Mouse (Mus musculus) left cerebral cortex, adult 18-20 months (tissue): ENCODE results near the gene Kmo. TPM values are rescaled to one million over a fixed set of nuclear protein-coding genes. Genes with fewer than 3 reads are reported as not detected.

Experiments used
- DNase-seq, 2 experiments: peaks; one replicate each; pipeline ENCODE4 v3.0.0; 2021 to 2022; ENCODE audit warnings: low spot score in 2 of 2, mixed read lengths in 1 of 2
- total RNA-seq, 2 experiments: library from RNA; stranded (reverse); gene quantifications; 2 replicates each; pipeline ENCODE4 v1.2.3; 2021

The Kmo gene
- total RNA-seq, 2 experiments from 2014 or later, result 0.23 TPM; not detected in 1

DNA sequence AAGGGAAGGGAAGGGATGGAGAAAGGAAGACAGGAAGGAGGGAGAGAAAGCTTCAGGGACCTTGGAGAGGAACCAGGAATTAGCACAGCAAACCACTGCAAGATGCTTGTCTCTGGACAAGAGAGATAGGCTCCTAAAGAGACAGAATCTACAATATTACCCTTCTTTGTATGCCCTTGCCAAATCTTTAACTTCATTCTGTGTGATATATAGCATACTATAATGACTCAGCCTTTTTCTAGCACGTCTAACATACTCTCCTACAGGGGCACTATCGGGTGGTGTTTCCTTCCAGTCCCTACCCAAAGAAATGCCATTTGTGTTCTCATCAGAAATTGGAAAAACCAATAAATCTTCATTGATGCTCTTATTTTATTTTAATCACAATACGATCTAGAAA, 10.9 kb downstream of the Kmo start:
- no peak for DNase-seq

DNA sequence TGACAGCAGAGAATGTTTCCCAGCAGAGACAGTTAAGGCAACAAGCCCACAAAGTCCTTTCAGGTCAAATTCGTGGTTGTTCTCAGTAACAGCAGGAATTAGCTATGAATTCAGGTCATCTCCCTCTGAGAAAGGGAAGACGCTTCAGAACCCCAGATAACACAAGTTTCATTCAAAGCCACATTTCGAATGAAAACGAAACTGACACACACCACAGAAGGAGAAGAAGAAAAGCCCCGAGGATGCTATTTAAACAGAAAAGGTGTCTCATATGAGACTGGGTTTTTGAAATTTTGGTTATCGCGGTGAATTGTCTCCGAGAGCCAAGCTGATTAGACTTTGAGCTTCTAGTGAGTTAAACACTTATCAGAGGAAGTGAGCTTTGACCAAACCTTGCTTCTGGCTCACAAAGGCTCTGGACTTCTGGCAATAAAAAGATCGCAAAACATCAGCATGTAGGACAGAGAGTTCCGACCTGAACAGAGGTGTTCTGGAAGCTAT, 11.6 kb downstream of the Kmo start:
- no peak for DNase-seq

DNA sequence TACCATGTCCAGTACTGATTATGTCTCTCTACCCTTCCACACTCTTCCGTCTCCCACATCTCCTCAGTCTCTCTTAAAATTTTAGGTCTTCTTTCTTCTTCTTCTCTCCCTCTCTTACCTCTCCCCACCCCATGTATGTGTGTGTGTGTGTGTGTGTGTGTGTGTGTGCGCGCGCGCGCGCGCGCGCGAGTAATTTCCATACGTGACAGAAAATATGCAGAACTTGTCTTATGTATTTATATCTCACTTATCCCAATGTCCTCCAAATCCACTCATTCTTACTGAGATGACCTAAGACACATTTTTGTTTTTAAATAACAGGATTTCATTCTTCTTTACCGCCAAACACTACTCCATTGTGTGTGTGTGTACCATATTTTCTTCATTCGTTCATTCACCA, 12.3 kb downstream of the Kmo start:
- DNase-seq, result no peak

DNA sequence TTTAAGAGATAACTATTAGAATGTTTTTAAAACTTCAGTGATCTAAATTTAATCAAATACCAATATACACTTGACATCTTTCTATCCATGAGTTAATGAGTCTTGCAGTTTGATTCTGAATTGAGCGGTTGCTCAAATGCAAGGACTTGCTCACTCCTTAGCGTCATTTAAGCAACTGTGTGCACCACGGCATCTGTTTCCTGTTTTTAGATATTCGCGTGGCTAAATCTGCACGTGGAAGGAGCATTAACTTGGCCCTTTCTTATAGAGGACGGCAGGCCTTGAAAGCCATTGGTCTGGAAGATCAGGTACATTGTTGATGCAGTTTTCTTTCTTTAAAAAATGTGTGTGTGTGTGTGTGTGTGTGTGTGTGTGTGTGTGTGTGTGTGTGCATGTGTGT, 17.5 kb downstream of the Kmo start:
- no peak for DNase-seq

DNA sequence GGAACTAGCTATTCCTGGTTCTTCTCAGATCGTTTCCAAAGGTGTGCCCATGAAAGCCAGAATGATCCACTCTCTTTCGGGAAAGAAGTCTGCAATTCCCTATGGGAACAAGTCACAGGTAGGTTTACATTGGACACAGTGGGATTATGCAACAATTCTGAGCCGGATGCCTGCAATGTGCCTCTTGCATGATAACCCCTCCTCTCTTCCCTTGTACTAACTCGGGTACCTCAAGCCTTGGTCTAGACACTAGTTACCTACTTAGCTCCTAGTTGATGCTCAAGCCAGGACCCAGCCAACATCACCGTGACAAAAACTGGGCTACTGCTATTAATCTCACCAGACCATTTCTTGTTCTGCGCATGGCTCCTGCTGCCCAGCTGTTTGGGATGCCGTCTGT, 18.9 kb downstream of the Kmo start:
- no peak for DNase-seq

DNA sequence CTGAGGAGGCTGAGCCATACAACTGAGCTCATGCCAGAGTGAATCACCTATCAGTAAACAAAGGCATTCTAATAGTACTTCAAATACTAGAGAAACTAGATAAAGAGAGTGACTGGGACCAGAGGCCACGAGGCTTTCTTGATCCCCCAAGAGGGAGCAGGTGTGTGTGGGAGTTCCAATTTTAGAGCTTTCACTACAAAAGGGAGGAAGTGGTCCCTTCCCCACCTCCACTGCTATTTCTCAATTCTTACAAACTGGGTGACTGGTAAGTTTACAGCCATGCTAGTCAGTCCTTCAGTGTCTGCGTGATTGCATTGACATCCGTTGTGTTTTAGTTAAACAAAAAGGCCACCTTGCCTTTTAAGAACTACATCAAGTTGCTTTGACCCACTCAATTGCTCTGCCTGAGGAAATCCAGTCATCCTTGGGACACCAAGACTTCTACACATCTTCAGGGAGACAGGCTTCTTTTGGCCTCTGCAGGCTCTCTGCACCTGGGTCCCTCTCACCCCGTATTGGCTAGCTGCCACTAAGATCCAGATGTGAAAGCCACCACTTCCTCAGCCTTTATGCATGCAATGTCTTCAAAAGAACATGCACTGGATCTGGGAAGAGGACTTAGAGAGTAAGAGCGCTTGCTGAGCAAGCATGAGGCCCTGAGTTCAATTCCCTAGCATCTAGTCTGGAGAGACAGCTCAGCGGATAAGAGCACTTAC, 20.4 kb downstream of the Kmo start:
- DNase-seq, result no peak

DNA sequence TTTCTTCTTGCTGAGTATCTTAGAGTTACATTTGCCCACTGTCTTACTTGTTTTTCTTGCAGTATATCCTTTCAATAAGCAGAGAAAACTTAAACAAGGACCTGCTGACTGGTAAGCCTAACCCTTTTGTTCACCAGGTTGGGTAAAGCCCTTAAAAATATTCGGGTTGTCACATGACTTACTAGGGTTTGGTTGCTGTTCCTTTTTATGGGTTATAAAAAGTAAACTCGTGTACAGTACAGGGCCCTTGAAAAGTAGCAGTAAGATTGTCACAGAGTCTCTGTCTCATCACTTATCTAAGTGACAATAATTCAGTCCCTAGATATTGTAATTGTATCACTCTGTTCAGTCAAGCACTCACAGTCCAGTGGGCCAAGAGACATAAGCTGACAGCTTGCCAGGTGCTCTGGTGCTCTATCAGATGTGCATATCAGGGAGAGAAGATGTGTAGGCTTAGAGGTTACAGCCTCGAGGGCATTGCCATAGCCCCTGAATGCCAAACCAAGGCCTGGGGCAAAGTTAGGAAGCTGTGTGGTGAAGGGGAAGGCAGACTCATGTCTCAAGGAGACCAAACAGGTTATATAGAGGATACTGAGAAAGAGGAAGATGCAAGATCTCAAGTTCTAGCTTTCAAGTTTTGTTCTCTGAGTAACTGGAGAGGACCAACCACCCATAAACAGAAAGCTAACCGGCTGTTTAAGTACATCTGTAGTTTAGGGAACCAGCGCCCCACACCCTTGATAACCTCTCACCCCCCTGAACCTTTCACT, 23.5 kb downstream of the Kmo start:
- no peak for DNase-seq

DNA sequence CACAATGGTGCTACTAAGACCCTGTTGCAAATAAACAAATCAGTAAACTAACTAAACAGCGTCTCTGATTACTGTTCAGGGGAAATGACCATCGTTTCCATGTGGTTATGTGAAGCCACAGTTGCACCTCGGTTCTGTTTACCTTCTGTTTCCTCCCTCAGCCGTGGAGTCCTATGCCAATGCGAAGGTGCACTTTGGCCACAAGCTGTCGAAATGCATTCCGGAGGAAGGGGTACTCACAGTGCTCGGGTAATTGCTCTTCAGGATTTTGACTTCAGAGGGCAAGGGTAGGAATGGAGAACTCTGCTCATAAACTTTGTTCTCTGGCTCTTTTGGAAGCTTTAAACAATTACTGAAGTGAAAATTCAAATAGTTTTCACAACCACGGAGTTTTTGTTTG, 26.8 kb downstream of the Kmo start:
- no peak for DNase-seq

DNA sequence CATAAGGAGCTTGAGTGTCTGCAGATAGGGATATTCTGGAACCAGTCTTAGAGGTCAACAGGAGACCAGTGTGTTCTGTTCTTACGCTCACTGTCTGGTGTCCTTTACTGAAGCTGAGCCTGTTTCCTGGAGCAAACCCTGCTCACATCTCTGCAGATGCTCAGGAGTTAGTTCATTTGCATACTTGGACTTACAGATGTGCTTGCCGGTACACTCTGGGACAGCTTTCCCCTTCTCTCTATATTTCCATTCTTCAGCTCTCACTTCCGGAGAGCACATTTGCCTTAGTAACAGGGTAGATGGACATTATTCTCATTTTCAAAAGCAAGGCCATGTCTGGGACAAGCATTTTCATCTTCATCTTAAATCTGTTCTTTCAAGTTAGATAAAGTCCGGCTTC, 28.4 kb downstream of the Kmo start:
- DNase-seq, result no peak

DNA sequence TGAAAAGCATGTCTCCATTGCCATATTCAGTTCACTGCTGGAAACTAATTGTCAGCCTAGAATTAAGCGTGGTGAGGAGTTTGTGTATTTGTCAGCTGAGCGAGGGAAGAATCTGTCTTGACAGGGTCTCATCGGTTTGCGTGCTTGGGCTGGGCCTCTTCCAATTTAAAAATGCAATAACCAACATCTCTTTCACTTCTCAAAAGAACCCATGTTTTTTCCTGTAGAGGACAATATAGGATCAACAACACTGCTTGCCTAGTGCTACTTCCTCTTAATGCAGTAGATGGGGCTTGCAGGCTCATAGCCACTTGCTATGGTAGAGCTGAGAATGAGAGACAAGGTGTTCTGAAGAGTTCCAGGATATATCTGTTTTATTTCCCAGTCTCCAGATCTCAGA, 39.7 kb downstream of the Kmo start:
- DNase-seq, result no peak

DNA sequence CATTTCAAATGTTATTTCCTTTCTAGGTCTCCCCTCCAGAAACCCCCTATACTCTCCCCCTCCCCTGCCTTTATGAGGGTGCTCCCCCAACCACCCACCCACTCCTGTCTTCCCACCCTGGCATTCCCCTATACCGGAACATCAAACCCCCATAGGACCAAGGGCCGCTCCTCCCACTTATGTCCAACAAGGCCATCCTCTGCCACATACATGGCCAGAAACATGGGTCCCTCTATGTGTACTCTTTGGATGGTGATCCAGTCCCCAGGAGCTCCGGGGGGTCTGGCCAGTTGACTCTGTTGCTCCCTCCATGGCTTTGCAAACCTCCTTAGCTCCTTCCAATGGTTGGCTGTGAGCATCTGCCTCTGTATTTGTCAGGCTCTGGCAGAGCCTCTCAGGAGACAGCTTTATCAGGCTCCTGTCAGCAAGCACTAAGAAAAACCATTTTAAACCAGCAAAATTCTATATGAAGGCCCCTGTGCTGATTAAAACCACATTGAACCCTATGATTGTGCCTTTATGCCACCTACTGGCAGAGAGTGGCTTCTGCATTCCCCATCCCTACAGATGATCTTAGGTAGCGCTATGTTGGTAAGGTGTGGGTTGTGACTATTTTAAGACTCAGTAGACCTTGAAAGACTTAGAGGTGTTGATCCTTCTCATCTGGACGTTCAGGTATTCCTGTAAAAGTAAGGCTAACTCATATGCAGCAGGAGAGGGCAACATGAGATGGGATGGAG, 48.7 kb downstream of the Kmo start:
- DNase-seq, result peak in 1 of 2 experiments; percentile 20

DNA sequence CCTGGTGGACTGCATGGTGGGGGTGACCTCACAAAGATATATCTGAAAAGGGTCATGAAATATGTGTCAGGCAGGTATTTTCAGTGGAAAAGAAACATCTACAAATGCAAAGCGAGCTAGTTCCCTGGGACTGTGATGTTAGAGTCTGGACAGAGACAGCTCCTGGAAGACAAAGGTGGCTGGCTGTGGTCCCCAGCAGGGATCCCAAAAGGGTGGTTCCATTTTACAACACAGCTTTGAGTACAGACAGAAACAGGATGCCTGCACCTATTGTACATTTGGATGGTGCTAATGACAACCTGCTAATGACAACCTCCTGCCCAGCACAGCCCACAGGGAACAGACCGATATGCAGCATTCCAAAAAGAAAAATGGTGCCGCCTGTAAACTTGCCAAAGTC, 49.3 kb downstream of the Kmo start:
- no peak for DNase-seq

DNA sequence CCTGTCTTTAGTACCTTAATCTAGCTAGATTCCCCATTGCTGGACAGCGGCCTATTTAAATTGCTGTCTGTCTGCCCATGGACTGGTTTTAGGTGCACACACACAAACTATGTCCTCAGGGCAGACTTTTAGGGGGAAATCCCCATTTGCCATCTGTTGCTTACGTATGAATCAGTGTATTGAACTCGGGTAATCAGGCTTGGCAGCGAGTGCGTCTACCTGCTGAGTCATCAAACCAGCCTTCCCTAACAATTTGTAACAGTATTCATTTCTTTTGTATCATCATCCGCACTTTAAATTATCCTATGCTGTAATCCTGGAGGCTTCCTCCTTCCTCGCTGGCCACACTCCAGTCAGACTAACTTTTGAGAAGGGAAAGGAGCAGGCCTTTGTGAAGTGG, 49.9 kb downstream of the Kmo start:
- no peak for DNase-seq

DNA sequence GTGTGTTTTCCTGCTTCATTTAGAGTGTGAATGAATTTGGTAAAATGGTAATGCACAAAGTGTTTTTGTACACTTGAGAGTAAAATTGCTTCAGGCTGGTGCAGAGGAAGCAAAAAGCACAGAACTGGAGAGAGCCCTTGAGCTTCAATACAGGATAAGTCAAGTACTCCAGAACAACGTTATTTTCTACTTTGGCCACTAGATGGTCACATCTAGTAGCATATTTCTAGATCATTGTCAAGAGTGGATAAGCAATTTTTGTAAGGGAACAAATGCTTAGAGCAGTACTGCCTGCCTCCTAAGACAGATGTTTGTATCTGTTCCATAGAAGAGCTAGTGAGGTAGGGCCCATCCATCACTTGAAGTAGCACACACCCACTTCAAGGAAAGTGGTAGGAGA, 51.4 kb downstream of the Kmo start:
- DNase-seq, result no peak

DNA sequence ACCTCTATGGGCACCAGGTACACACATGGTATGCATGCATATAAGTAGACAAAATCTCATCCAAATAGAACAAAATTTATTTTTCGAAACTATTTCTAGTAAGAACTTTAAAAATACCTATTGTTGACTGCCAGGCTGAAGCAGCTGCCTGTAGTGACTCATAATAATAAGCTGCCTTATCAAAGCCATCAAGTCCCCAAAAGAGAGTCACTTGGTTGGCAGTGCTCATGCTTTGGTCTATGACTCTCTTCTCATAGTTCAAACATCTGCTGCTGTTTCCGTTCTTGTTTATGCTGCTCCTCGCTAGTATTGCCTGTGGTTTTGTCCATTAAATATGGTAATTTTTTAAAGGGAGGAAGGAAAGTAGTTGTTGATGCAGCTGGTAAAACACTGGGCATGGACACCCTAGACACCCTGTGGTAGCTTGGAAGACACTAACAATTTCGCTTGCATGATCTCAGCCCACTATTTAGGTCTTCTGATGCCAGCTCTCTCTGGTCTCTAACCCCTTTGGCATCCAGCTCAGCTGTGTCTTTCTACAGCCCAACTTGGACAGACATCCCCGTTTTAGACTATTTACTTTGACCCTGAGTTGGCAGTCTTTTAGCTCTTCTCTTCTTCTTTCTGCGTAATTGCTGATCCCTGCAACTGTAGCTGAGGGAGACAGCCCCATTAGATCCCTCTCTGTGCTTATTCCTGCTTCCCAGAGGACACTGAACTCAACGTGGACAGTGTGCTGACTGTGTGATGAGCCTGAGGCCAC, 53.6 kb downstream of the Kmo start:
- DNase-seq, result no peak

DNA sequence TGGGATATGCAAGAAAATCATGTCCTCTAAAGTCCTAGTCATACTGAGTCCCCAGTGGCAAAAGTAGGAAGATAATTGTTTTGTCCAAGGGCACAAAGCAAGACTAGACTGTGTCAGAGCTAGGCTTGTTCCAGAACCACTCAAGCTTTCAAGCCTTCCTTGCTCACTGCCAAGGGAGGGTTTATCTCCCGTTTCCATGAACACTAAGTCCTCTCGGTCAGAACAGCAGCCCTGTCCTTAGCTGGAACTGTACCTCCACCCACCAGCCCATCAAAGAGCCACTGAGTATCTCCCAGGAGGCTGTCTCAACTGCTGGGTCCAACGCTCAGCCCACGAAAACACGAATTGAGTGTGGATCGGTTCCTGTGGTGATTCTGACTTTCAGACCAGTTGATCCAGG, 54.9 kb downstream of the Kmo start:
- no peak for DNase-seq

DNA sequence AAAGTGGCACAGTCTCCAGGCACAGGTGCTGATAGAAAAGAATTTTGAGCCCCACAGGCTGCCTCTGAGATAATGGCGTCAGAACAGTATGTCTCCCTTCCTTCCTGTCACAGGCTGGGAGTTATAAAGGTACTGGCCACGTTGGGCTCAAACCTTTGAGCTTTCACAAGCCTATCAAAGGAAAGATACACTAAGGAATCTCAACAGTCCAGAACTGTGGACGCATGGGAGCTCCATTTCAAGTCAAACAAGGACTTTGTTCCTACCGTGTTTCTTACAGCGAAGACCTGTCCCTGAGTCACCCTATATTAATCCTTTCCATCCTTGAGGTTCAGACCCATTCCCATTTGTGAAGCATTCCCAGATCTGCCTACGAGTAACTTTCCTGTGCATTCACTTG, 57.3 kb downstream of the Kmo start:
- no peak for DNase-seq

DNA sequence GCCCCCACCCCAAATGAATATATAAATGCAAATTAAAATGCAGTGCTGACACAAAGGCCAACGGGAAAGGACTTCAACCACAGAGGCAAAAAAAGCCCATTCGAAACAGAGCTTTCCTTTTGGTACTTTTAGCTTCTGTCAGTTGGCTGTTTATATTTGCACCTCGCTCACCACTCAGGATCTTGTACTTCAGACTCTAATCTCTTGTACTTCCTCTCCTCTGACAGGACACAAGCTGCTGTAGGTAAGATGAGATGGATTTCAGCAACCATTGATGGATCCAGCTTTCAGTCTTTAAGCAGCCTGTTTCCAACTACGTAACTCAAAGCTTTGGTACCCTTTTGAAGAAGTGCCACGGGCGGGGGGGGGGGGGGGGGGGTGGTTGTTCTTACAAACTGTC, 60.8 kb downstream of the Kmo start:
- no peak for DNase-seq

DNA sequence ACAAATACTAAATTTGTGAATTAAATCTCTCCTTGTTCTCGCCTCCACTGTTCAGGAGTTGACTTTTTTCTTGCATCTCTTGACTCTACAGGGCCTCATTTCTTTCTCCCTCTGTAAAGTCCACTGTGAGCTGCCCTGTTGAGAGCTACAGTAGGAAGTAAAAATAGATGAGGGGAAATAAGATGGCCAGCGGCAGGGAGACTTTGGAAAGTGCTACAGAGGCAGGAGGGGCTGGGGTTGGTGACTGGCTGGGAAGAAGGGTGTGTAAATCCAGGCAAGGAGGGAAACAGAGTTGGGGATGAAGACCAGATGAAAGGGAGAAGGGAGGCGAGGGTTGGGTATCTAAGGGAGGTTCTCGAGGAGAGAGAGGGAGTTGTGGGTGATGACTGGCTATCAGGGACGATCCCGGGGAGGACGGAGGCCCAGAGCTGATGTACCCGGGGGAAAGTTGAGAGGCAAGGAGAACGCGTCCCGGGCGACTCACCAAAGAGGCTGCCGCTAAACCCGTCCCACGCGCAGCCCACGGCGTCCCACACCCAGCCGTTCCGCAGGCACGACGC, 71.6 kb downstream of the Kmo start:
- DNase-seq, result no peak

DNA sequence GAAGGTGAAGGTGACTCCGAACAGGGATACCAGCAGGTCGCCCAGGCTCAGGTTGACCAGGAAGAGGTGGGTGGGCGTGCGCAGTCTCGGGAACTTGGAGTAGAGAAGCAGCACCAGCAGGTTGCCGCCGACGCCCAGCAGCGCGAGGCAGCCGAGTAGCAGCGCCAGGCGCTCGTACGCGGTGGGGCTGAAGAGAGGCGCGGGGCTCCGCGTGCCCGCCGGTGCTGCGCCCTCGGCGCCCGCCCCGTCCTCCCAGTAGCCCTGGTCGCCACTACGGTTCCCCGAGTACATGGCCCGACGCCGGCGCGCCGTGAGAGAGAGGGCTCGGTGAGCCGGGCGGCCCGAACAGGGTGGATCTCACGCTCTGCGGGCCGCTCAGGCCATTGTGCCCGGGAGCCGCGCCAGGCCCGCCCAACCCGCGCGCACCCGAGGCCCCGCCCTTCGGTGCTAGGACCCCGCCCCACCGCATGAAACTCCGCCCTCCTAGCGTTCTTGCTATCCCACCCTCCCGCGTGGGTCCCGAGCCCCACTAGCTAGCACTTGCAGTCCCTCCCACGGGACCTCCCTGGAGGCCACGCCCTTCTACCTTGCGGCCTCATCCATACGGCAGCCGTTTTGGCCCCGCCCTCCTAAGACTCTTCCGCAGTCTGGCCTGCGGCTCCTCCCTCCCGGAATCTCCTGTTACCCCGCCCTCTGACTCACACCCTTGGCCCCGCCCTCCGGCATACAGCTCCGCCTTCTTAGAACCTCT, 72.2 kb downstream of the Kmo start, which contains the start of the genes Opn3 and Chml:
TSS of gene Opn3 (minus strand) at position 531 of the 751 bp plus-strand sequence.
TSS of gene Chml (minus strand) at position 656 of the 751 bp plus-strand sequence.
- peak; percentile 95 to 96 for DNase-seq
